Mouse (Mus musculus) ES-E14 (cell line): ENCODE data around the gene Mrpl50. TPM values are rescaled to one million over a fixed set of nuclear protein-coding genes. Genes with fewer than 3 reads are reported as not detected.
A peak's percentile ranks its signal among the peaks of the same experiment; 100 is the strongest.

Experiments used
- DNase-seq: peaks from one replicate; pipeline ENCODE4 v3.0.0-alpha.2; 2013; ENCODE audit warnings: low read depth, low spot score
- H3K27ac ChIP-seq: 2 replicates; pipeline ENCODE4 v1.5.1; 2012; ENCODE audit warnings: low read depth, mild to moderate bottlenecking, low read length, moderate library complexity, mixed read lengths; ENCODE audit not compliant: poor library complexity, insufficient read depth, severe bottlenecking
- H3K36me3 ChIP-seq: 2 replicates; pipeline ENCODE4 v1.6.1; 2012; ENCODE audit warnings: mild to moderate bottlenecking, low read length, moderate library complexity, mixed read lengths; ENCODE audit not compliant: control insufficient read depth, poor library complexity, insufficient read depth, severe bottlenecking
- H3K4me1 ChIP-seq, 2 experiments: fragments of 150-350 bp in 1 of 2; sonication (generic) in 1 of 2; 2 replicates each; pipeline ENCODE4 v1.6.1; 2012; ENCODE audit warnings: low read length in 2 of 2, mild to moderate bottlenecking in 1 of 2, mixed read lengths in 1 of 2; ENCODE audit not compliant: control insufficient read depth in 2 of 2, insufficient read depth in 2 of 2, poor library complexity in 1 of 2
- H3K4me3 ChIP-seq, 2 experiments: fragments of 150-350 bp in 1 of 2; sonication (generic) in 1 of 2; 2 replicates each; pipeline ENCODE4 v1.5.1; 2012; ENCODE audit warnings: low read length in 2 of 2, low read depth in 1 of 2, mild to moderate bottlenecking in 1 of 2, mixed read lengths in 1 of 2; ENCODE audit not compliant: insufficient read depth in 1 of 2, poor library complexity in 1 of 2, severe bottlenecking in 1 of 2
- H3K9ac ChIP-seq: 2 replicates; pipeline ENCODE4 v1.6.1; 2012; ENCODE audit warnings: low read depth, mild to moderate bottlenecking, low read length, mixed read lengths; ENCODE audit not compliant: poor library complexity, insufficient read depth, severe bottlenecking
- H3K9me3 ChIP-seq: fragments of 150-350 bp; sonication (generic); 2 replicates; pipeline ENCODE4 v1.6.1; 2012; ENCODE audit warnings: low read depth, mild to moderate bottlenecking, low read length; ENCODE audit not compliant: control insufficient read depth, insufficient read depth
- CHD2 ChIP-seq: IDR thresholded peaks from 2 replicates; pipeline ENCODE4 v1.6.1; 2014; ENCODE audit warnings: mild to moderate bottlenecking, low read depth, low read length, inconsistent platforms
- HCFC1 ChIP-seq: IDR thresholded peaks from 2 replicates; pipeline ENCODE4 v1.6.1; 2012; ENCODE audit warnings: low read length, inconsistent platforms, borderline replicate concordance; ENCODE audit not compliant: insufficient read depth
- MAFK ChIP-seq: IDR thresholded peaks from 2 replicates; pipeline ENCODE4 v1.6.1; 2014; ENCODE audit warnings: mild to moderate bottlenecking, low read depth, low read length, inconsistent platforms; ENCODE audit not compliant: insufficient read depth
- ZC3H11A ChIP-seq: IDR thresholded peaks from 2 replicates; pipeline ENCODE4 v1.6.1; 2012; ENCODE audit warnings: low read depth, mild to moderate bottlenecking, inconsistent platforms, low read length, borderline replicate concordance
- ZNF384 ChIP-seq: IDR thresholded peaks from 2 replicates; pipeline ENCODE4 v1.6.1; 2012; ENCODE audit warnings: low read depth, low read length, inconsistent platforms
- in situ Hi-C, 2 experiments: fragments of 600-800 bp; cut with MboI; formaldehyde crosslinking; loops; one replicate each; pipeline ENCODE4 v1.15.1; 2025; ENCODE audit warnings: low sequenced_read_pairs in 2 of 2, inconsistent platforms in 1 of 2; ENCODE audit not compliant: unreplicated experiment in 2 of 2
- total RNA-seq: library from RNA; depleted of rRNA; stranded (reverse); fragments of 300-350 nt; gene quantifications from 2 replicates; pipeline ENCODE4 v1.2.3, GENCODE M21; 2012

Gene Mrpl50
- total RNA-seq, 1 experiment: 26.4 TPM

DNA sequence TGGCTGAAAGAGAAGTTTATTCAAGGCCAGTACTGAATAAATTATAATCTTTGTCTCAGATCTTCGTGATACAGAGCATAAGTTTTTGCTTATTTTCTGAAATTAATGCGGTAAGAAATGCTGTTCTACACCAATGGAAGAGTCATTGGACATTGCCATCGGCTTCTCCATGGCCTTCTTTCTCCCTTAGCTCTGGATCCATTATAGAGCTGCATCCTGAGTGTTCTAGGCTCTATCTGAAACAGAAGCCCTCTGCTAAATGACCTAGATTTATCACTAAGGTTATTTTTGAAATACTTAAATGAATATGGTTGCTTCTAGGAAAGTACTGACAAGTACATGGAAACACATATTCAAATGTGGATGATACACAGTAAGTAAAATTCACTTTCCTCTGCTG is 14.1 kb upstream of the Mrpl50 start:
- in situ Hi-C loops: no loop called here
- no peak for DNase-seq
- Histone ChIP-seq H3K9ac (no peak overlapping the region), H3K27ac (no peak overlapping the region), H3K9me3 (no peaks in the 10 kb centered on the region), H3K36me3 (no peaks in the 10 kb centered on the region), H3K4me3 (no peak overlapping the region), H3K4me1 (no peaks in the 10 kb centered on the region)
- no peak for TF ChIP-seq CHD2
- no peak for TF ChIP-seq ZC3H11A
- no peak for TF ChIP-seq MAFK
- no peak for TF ChIP-seq HCFC1
- no peak for TF ChIP-seq ZNF384

DNA sequence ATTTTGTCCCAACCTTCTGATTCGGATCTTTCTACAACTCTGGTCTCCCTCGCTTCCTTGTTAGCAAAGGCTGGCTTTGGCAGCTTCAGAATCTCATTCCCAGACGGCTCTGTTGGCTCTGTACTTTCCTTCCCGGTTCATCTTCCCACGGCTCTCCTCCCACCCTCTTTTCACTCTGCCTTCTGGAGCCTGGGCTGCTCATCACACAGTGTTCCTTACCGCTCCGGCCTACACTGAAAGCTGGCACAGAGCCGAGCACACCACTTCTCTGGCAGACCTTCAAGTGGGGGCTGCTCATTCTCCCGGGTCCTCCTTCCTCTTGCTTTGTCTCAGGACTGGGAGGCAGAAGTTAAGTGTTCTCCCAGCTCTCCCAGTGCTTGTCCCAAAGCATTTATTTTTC is 1.7 kb upstream of the Mrpl50 start:
- no peak for DNase-seq
- Histone ChIP-seq H3K4me3 (no peak overlapping the region), H3K4me1 (peaks cover 0 to 2% of the 10 kb centered on the region in 2 experiments; a peak in 2 of 4 replicates), H3K27ac (no peak overlapping the region), H3K9me3 (no peaks in the 10 kb centered on the region), H3K9ac (no peak overlapping the region), H3K36me3 (no peaks in the 10 kb centered on the region; the same call in 1 of the 2 replicates)
- TF ChIP-seq MAFK (no peak), ZNF384 (no peak), CHD2 (no peak), ZC3H11A (no peak), HCFC1 (no peak)
- in situ Hi-C loops: no loop called here

- TF ChIP-seq HCFC1: no peak
- no peak for TF ChIP-seq ZNF384
- no peak for TF ChIP-seq MAFK
- no peak for TF ChIP-seq CHD2
- TF ChIP-seq ZC3H11A: no peak
- no peaks in the 10 kb centered on the region; the same call in 1 of the 2 replicates for H3K36me3 ChIP-seq
- DNase-seq: no peak
Measured at GRCm38 (mm10) chr4:49521346-49521745, 453 bp upstream of the Mrpl50 start.

GRCm38 (mm10) chr4:49519476-49519875 is 1.4 kb downstream of the Mrpl50 start:
- H3K4me3 ChIP-seq: peak overlapping the region; percentile 32 to 97; a peak in 3 of 4 replicates
- H3K36me3 ChIP-seq: no peaks in the 10 kb centered on the region; the same call in 1 of the 2 replicates
- DNase-seq: peak; percentile 56
- no peak overlapping the region for H3K9ac ChIP-seq
- H3K9me3 ChIP-seq: no peaks in the 10 kb centered on the region
- peaks cover 0 to 2% of the 10 kb centered on the region in 2 experiments; a peak in 2 of 4 replicates for H3K4me1 ChIP-seq
- TF ChIP-seq MAFK: no peak
- TF ChIP-seq ZC3H11A: no peak
- no peak for TF ChIP-seq ZNF384
- no peak overlapping the region for H3K27ac ChIP-seq
- in situ Hi-C loops: no loop called here

More at GRCm38 (mm10) chr4:49521346-49521745, 453 bp upstream of the Mrpl50 start:
- peak overlapping the region; percentile 55 for H3K9ac ChIP-seq
- no peaks in the 10 kb centered on the region for H3K9me3 ChIP-seq
- H3K27ac ChIP-seq: no peak overlapping the region
- peaks cover 0 to 2% of the 10 kb centered on the region in 2 experiments; a peak in 2 of 4 replicates for H3K4me1 ChIP-seq
- H3K4me3 ChIP-seq: peak overlapping the region; percentile 74 to 97
- in situ Hi-C loops: no loop called here

DNA sequence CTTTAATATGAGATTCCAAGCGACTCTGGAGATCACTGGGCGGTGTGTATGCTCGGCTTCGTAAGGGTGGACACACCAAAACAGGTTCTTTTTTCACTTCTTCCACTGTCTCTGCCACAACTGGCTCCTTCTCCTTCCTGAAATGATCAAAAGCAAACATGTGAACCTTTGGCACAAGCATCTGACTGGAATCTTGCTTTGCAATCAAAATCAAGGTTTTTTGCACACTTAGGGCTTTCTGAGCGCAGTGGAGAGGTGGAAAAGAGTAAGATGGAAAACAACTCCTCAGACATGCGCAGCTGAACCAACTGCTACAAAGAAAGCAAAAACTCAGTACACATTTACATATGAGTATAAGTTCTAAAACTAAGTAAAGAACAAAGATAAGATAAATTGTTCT is 6.5 kb downstream of the Mrpl50 start:
- TF ChIP-seq ZC3H11A (no peak), HCFC1 (no peak), MAFK (no peak), ZNF384 (no peak), CHD2 (no peak)
- DNase-seq: no peak
- H3K9ac ChIP-seq: no peak overlapping the region
- peaks cover 0 to 2% of the 10 kb centered on the region in 2 experiments; a peak in 2 of 4 replicates for H3K4me1 ChIP-seq
- H3K9me3 ChIP-seq: no peaks in the 10 kb centered on the region
- H3K27ac ChIP-seq: no peak overlapping the region
- no peak overlapping the region for H3K4me3 ChIP-seq
- in situ Hi-C loops: no loop called here
- H3K36me3 ChIP-seq: peaks cover 9% of the 10 kb centered on the region
